Mouse (Mus musculus) heart, postnatal 14 days (tissue): ENCODE measurements around the gene Rpl19. TPM values are rescaled to one million over a fixed set of nuclear protein-coding genes. Genes with fewer than 3 reads are reported as not detected.

Experiments used
- DNase-seq, 2 experiments: peaks; one replicate each; pipeline ENCODE4 v3.0.0; 2021 to 2022
- intact Hi-C: fragments of 180-260 bp; cut with DNase I; formaldehyde crosslinking; loops from one replicate; pipeline ENCODE4 v1.15.1; 2025
- total RNA-seq, 2 experiments: library from RNA; stranded (reverse); gene quantifications; 2 replicates each; pipeline ENCODE4 v1.2.3; 2021

Gene Rpl19
- total RNA-seq, 2 experiments from 2014 or later: 538 to 580 TPM

DNA sequence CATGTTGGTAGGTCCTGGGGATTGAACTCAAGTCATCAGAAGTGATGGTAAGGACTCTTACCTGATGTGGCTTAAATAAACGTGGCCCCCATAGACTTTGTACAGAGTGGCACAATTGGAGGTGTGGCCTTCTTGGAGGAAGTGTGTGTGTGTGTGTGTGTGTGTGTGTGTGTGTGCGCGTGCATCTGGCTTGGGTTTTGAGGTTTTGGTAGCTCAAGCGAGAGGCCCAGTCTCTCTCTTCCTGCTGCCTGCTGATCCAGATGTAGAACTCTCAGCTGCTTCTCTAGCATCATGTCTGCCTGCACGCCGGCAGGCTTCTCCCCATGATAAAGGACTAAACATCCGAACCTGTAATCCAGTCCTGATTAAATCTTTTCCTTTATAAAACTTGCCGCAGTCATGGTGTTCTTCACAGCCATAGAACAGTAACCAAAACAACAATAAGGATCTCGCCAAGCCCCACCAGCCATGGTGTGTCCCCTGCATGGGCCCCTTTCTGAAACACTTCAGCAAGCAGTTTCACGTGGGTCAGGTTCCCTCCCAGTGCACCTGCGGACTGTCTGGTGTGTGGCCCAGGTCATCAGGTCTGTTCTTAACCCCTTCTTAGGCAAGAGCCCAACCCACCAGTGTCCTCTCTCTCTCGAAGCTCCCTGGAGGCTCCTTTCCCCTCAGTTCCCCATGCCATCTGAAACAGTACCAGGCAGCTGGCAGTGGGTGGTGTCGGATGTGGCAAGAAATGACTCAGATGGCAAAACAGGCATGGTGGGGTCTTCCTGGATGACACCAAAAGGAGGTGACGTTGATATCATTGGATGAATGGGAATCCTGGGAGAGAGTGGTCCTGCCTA, 23.4 kb downstream of the Rpl19 start:
- intact Hi-C loops: no loop called here
- no peak for DNase-seq

GRCm38 (mm10) chr11:98050520-98050815, 24.0 kb downstream of the Rpl19 start:
- intact Hi-C loops: no loop called here

GRCm38 (mm10) chr11:98050940-98051339, 24.4 kb downstream of the Rpl19 start:
- intact Hi-C loops: no loop called here
- no peak for DNase-seq

More at GRCm38 (mm10) chr11:98050520-98050815, 24.0 kb downstream of the Rpl19 start:
- DNase-seq: no peak

GRCm38 (mm10) chr11:98051611-98052128, 25.2 kb downstream of the Rpl19 start:
- no peak for DNase-seq
- intact Hi-C loops: no loop called here

- intact Hi-C loops: no loop called here
- DNase-seq: no peak
These were observed 25.8 kb downstream of the Rpl19 start for GRCm38 (mm10) chr11:98052129-98052988.

DNA sequence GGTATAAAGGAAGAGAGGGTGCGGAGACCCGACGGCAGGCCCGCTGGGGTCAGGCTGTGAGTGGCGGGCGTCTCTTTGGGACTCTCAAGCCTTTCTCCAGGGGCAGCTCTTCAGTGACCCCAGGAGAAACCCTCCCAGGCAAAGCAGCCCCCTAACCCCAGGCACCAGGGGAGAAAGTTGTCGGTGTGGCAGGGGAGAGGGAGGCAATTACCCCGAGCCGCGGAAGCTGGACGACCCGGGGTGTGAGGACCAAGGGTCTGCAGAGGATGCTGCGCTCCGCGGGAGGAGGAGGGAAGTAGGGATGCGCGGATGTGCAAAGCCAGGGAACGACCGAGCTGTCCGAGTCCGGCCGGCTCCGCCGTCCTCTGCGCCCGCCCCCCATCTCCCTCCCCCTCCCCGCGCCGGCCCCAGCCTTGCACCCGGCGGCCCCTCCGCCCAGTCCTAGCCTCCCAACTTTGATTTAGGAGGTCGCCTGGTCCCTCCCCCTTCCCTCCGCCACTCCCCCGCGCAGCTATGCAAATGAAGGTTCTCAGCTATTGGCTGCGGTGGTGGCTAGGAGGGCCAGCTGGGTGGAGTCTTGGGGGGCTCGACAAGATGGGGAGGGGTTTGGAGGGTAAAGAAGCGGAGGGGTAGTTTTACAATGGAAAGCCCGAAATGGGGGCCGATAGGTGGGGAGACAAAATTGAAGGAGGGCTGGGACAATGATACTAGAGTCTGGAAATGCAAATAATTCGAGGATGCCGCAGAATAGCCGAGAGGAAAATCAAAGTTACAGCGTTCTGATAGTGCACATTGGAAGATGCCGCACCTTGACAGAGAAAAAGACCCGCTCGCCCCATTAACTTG, 26.7 kb downstream of the Rpl19 start, which contains the start of gene Stac2:
Gene Stac2 (minus strand): TSS at position 474 of the 846 bp plus-strand sequence.
- intact Hi-C loops: no loop called here

DNA sequence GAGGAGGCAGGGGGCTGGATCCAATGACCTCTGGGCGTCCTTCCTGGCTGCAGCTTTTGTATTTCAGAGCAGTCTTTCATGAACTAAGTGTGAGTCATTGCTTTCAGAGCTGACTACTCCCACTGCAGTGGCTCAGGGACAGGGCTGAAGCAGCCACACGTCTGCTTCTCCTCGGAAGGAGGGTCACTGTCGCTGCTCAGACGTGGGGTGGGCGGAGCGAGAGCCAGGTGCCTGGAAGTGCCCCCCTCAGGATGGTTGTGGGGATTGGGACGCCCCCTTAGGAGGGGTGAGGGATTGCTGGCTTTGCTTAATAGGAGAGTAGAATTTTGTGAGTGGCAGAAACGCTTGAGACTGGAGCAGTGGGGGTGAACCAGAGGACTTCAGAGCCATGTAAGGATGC, 31.0 kb downstream of the Rpl19 start:
- peak in 1 of 2 experiments; percentile 31 for DNase-seq

More for the DNA sequence above, 26.7 kb downstream of the Rpl19 start, which contains the start of gene Stac2:
- DNase-seq: peak; percentile 73

DNA sequence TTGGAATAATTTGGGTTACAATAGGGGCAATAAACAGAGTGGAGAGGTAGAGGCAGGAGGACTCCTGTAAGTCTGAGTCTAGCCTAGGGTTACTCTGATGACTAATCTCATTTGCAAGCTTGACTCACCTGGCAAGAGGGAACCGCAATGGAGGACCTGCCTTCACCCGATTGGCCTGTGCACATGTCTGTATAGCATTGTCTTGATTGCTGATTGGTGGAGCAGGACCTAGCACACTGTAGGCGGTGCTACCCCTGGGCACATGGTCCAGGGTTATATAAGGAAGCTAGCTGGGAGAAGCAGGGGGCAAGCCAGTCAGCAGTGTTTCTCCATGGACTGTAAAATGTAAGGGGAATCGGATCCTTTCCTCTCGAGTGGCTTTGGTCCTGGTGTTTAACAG, 31.5 kb downstream of the Rpl19 start:
- DNase-seq: no peak
- intact Hi-C loops: no loop called here

More for the DNA sequence above, 31.0 kb downstream of the Rpl19 start:
- intact Hi-C loops: no loop called here

GRCm38 (mm10) chr11:98059662-98060061, 33.2 kb downstream of the Rpl19 start:
- intact Hi-C loops: no loop called here
- DNase-seq: no peak

DNA sequence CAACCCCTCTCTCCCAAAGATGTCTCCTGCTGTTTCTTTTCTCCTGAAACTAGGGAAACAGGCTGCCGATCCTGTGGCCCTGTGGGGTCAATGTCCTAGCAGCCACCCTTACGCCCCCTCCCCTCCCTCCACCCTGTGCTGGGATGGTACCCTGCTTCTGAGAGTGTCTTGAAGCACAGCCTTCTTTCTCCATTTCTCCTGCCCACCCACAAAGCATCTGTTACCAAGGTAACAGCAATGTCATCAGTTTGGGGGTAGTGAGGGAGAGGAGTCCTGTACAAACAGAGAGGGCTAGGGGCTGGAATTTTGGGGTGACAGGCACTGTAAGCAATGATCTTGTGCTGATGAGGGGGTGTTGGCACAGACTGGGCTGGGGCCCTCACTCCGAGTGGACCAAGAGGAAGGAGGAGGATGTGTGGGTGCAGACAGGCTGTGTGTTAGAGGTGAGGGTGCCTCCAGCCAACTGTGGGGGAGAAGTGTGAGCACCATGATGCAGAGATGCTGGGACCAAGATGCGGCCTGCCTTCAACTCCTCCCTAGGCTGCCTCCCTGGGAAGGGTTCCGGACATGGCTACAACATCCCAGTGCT, 33.7 kb downstream of the Rpl19 start:
- intact Hi-C loops: no loop called here
- DNase-seq: no peak

DNA sequence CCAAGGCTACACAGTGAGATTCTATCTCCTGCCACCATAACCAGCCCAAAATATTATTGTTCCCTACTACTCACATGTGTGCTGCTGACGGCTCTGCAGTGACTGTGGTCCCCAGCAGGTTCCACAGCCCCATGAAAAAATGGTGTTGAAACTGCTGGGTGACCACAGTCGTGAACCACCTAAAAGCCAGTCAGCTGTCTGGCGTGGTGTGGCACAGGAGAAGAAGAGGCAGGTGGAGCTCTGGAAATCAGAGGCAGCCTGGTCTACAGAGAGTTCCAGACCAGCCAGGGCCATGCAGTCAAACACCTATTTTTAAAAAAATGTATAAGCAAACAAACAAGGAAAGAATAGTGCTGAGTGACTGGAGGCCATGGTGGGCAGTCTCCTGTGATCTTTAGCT, 34.9 kb downstream of the Rpl19 start:
- intact Hi-C loops: no loop called here
- no peak for DNase-seq

DNA sequence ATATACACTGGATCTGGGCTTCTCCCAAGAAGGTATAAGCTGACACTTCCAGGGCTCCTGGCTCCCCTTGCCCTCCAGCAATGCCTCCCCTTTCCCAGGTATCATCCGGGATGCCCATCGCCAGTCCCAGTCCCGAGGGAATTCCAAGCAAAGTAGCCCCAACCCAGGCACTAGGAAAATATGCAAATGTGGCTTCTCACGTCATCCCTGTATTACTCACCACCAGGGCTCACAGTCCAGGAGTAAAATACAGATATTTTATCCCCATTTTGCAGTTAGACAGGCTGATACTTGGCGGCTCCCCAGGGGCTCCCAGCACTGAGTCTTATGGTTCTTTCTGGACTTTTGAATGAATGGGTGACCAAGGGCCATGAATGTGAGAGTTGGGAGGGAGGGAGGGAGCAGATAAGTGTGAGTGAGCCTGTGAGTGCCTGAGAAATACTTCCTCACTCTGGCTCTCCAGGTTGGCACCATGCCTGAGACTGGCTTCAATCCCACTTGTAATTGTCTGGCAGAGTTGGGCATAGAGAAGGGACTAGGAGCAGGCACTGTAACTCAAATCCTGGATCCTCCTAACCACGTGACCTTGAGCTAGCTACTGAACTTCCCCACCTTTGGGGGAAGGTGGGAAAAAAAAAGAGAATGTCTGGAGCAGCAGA, 35.5 kb downstream of the Rpl19 start:
- peak; percentile 52 to 76 for DNase-seq
- intact Hi-C loops: no loop called here

DNA sequence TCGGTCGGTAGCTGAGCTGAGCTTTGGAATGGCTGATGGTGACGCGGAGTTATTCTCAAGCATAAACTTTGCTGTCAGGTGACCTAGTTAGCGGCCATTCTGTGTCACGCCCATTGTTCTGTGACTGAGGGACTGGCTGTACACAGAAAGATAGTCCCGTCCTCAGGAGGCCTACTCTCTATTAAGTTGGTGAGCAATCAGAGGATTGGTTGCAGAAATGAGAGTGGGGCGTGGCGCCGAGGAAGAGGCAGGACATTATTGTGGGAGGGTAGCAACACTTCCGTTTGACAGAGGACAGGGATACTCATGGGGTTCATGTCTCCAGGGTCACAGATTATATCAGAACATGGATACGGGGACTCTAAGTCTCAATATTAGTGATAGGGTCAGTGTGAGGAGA, 39.7 kb downstream of the Rpl19 start:
- intact Hi-C loops: no loop called here
- no peak for DNase-seq

DNA sequence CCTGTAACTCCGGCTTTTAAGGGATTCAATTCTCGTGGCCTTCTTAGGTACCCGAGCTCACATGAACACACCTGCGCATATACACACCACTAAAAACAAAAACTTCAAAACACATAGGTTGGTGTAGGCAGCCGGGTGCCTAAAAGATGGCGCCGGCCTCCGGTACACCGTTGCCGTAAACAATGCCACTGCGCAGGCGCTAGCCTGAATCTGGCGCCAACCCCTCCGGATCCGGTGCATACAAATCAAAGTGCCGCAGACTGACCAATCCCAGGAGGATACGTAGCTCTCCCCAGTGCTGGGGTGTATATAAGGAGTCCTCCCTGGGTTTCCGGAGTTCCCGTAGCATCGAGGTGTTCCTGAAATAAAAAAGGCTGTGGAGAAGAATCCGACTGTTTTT, 40.7 kb downstream of the Rpl19 start:
- intact Hi-C loops: no loop called here
- no peak for DNase-seq

GRCm38 (mm10) chr11:98073442-98073841, 46.9 kb downstream of the Rpl19 start:
- no peak for DNase-seq
- intact Hi-C loops: no loop called here

DNA sequence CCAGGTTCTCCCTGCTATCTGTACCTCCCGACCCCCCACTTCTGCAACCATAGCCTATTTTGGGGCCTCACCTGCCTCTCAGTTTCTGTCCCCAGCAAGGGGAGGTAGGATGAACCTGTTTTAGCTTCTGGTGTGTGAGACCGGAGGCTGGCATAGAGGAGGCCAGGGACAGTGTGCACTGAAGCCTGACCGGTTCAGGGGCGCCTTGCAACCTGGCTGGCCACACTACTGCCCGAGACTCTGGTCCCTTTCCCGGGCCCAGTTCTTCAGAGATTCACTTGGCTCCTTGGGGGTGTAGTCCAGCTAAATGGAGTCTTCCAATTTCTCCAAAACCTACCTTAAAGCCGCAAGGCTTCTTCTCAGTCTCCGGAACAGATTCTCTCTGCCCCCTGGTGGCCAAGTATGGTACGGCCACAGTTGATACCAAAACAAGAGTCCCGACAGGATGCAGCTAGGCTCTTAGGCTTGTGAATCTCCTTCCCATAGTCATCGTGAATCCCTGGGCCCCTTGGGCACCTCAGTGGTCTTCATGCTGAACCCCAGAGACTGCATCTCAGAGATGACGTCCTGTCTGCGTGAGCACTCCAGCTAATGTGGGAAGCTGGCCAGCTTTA, 48.8 kb downstream of the Rpl19 start:
- intact Hi-C loops: loop anchor here (1.0 to 5.0 kb wide), 2 partner anchors 44 to 178 kb away; no protein-coding TSS in a partner anchor
- DNase-seq: peak; percentile 88 to 94

GRCm38 (mm10) chr11:98077086-98077485, 50.6 kb downstream of the Rpl19 start:
- intact Hi-C loops: loop anchor here (5.0 kb wide), 1 partner anchor 180 kb away; no protein-coding TSS in a partner anchor
- DNase-seq: peak; percentile 21 to 42
